Mouse (Mus musculus) small intestine, adult 2 months (tissue): ENCODE measurements around the gene Zmiz2. TPM values are rescaled to one million over a fixed set of nuclear protein-coding genes. Genes with fewer than 3 reads are reported as not detected.

Experiments used
- H3K27ac ChIP-seq: fragments of 200-500 bp; 2 replicates; pipeline ENCODE4 v1.5.1; 2012; ENCODE audit warnings: low read depth, low read length, control low read depth, inconsistent platforms; ENCODE audit not compliant: insufficient read depth
- H3K27me3 ChIP-seq: fragments of 200-500 bp; 2 replicates; pipeline ENCODE4 v1.6.1; 2012; ENCODE audit warnings: mild to moderate bottlenecking, moderate library complexity, low read length, inconsistent platforms; ENCODE audit not compliant: control insufficient read depth, insufficient read depth
- H3K36me3 ChIP-seq: fragments of 200-500 bp; 2 replicates; pipeline ENCODE4 v1.6.1; 2012; ENCODE audit warnings: mild to moderate bottlenecking, low read length, control low read depth, inconsistent platforms; ENCODE audit not compliant: control insufficient read depth, insufficient read depth
- H3K4me1 ChIP-seq: fragments of 200-500 bp; 2 replicates; pipeline ENCODE4 v1.6.1; 2012; ENCODE audit warnings: low read length, inconsistent platforms, mixed read lengths; ENCODE audit not compliant: control insufficient read depth, insufficient read depth, insufficient read length
- H3K4me3 ChIP-seq: fragments of 200-500 bp; 2 replicates; pipeline ENCODE4 v1.5.1; 2012; ENCODE audit warnings: low read depth, mild to moderate bottlenecking, control low read depth, inconsistent platforms, low read length, moderate library complexity
- CTCF ChIP-seq: fragments of 200-500 bp; IDR thresholded peaks from 2 replicates; pipeline ENCODE4 v1.5.1; 2012; ENCODE audit warnings: low read depth, mild to moderate bottlenecking, control low read depth, inconsistent platforms, low read length, moderate library complexity, mixed read lengths; ENCODE audit not compliant: insufficient replicate concordance, insufficient read length; ENCODE audit errors: extremely low read depth
- POLR2A ChIP-seq: fragments of 200-500 bp; IDR thresholded peaks from 2 replicates; pipeline ENCODE4 v1.6.1; 2012; ENCODE audit warnings: low read depth, mild to moderate bottlenecking, control low read depth, inconsistent platforms, low read length, moderate library complexity
- WGBS: fragments of 180-500 bp; shearing (Covaris S2); methylation state at CpG from one replicate; pipeline ENCODE4 v1.1.7; 2018; 5-methylcytosine and 5-hydroxymethylcytosine counted together
- polyA plus RNA-seq: library from polyadenylated mRNA; depleted of rRNA; stranded (reverse); fragments of >200 nt; gene quantifications from 2 replicates; pipeline ENCODE4 v1.2.3, GENCODE M21; 2012; rRNA removed

The Zmiz2 gene
- 68.7 and 85.9 TPM in 2 replicates for polyA plus RNA-seq

DNA sequence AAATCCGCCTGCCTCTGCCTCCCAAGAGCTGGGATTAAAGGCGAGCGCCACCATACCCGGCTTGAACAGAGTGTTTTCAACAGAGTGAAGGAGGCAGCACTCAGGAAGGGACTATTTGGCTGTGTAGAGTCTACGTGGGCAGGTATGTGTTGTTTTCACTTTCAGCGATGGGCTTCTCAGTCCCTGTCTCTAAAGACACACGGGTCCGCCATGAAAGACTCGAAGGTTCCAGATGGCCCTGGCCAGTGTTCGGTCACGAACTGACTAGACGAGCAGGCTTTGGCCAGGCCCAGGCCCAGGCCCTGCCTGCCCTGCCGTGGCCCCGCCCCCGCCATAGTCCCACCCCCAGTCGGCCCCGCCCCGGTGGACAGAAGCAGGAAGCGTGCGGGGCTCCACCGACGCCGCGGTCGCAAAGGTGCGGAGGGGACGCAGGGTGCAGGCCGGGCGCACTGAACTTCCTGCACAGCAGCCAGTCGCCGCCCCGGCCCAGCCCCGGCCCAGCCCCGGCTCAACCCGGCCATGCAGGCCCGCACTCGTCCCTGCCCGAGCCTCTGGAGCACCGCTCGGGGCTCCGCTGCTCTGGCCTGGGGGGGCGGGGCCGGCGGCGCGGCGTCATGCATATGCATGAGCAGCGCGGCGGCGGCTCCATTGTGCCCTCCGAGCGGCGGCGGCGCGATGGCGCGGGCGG is at the start of gene Zmiz2:
Gene Zmiz2 (plus strand): TSS at position 349 of the 688 bp plus-strand sequence.
- TF ChIP-seq CTCF (no peak), POLR2A (peak; percentile 57)
- Histone ChIP-seq H3K4me1 (peaks cover 16% of the 10 kb centered on the region), H3K4me3 (peak within 1 kb of the TSS; percentile 87), H3K36me3 (peaks cover 7% of the 10 kb centered on the region), H3K27me3 (no peaks in the 10 kb centered on the region), H3K27ac (peak within 1 kb of the TSS; percentile 92)
- 4% methylated on average over 60 of the region's 60 CpGs for WGBS

DNA sequence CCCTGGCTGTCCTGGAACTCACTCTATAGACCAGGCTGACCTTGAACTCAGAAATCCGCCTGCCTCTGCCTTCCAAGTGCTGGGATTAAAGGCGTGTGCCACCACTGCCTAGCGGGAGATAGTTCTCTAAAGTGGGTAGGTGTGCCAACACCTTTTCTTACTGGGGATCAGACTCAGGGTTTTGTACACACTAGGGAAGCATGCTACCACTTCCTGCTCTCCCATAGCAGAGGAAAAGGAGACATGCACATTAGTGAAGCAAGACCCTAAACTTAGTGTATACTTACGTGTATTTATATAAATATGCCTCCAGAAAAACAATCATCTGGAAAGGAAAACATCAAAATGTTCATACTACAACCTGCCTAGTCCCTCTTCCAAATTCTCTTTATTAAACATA is 42.9 kb upstream of the Zmiz2 start:
- no peak overlapping the region for H3K4me3 ChIP-seq
- H3K4me1 ChIP-seq = no peaks in the 10 kb centered on the region
- H3K36me3 ChIP-seq = peaks cover 86% of the 10 kb centered on the region
- no peaks in the 10 kb centered on the region for H3K27me3 ChIP-seq
- 93% methylated on average over 4 of the region's 4 CpGs for WGBS
- H3K27ac ChIP-seq = no peak overlapping the region
- no peak for TF ChIP-seq POLR2A
- no peak for TF ChIP-seq CTCF

DNA sequence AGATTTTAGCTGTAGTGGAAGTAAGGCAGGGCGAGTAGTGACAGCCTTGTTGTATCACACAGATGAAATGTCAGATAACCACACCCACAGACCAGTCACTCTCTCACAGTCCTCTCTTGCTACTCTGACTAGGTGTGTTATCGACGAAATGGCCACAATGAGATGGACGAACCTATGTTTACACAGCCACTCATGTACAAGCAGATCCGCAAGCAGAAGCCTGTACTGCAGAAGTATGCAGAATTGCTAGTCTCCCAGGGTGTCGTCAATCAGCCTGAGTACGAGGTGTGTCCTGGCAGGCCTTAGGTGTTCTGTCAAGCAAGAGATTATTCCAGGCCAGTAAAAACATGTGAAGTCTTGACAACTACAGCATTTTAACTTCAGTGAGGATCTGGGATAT is 41.9 kb upstream of the Zmiz2 start:
- H3K4me1 ChIP-seq = no peaks in the 10 kb centered on the region
- H3K27me3 ChIP-seq = no peaks in the 10 kb centered on the region
- no peak overlapping the region for H3K27ac ChIP-seq
- TF ChIP-seq POLR2A (no peak), CTCF (no peak)
- 88% methylated on average over 7 of the region's 7 CpGs for WGBS
- peaks cover 82% of the 10 kb centered on the region for H3K36me3 ChIP-seq
- no peak overlapping the region for H3K4me3 ChIP-seq

DNA sequence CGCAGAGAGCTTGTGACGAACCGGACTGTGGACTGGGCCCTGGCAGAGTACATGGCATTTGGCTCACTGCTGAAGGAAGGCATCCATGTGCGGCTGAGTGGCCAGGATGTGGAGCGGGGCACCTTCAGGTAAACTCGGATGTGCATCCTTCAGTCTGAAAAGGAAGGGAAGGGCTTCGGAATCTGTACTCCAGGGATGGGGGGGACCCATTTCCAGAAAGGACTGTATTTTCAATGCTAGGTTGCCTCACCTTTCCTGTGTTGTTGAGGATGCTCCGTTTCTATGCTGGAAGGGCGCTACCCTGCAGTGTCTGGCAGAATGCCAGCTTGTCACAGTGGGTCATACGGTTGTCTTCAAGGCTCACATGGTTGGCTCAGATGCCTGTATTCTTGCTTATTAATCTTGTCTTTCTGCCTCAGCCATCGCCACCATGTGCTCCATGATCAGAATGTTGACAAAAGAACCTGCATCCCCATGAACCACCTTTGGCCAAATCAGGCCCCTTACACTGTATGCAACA is 40.1 kb upstream of the Zmiz2 start:
- no peaks in the 10 kb centered on the region for H3K4me1 ChIP-seq
- H3K27me3 ChIP-seq = no peaks in the 10 kb centered on the region
- no peak overlapping the region for H3K4me3 ChIP-seq
- TF ChIP-seq POLR2A (no peak), CTCF (no peak)
- peaks cover 86% of the 10 kb centered on the region for H3K36me3 ChIP-seq
- WGBS = 85% methylated on average over 11 of the region's 11 CpGs
- no peak overlapping the region for H3K27ac ChIP-seq

DNA sequence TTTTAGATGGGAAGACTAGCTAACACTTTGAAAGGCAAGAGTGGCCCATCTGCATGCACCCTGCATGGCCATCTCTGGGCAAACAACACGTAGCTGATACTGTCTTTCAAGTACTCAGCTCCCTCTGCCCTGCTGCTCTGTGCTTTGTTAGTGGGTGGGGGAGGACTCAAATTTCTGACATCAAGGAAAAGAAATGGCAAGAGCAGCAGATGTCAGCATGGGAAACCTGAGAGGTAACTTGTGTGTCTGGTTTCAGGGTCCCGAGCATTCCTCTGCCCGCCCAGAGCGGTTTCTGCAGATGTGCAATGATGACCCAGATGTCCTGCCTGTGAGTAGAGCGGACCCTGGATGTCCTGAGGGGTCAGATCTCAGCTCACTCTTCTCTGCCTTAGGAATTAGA is 39.3 kb upstream of the Zmiz2 start:
- WGBS = 97% methylated on average over 5 of the region's 5 CpGs
- Histone ChIP-seq H3K4me1 (no peaks in the 10 kb centered on the region), H3K36me3 (peaks cover 85% of the 10 kb centered on the region), H3K4me3 (no peak overlapping the region), H3K27me3 (no peaks in the 10 kb centered on the region), H3K27ac (no peak overlapping the region)
- TF ChIP-seq POLR2A (no peak), CTCF (no peak)

DNA sequence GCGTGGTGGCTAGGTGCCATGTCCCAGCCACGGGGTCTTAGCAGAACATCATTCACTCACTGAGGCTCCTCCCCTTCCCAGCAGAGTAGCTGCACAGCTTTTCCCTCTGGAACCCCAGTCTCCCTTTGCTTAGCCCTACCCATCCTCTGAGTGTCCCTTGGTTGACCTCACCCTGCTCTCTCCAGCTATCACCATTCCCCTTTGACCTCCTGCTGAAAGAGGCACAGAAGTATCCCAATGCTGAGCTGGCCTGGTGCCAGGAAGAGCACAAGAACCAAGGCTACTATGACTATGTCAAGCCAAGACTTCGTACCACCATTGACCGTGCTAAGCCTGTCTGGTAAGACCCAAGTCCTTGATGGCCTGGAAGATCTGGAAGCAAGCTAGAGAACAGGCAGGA is 33.8 kb upstream of the Zmiz2 start:
- TF ChIP-seq CTCF (no peak), POLR2A (no peak)
- Histone ChIP-seq H3K27me3 (no peaks in the 10 kb centered on the region), H3K4me1 (no peaks in the 10 kb centered on the region), H3K36me3 (peaks cover 64% of the 10 kb centered on the region), H3K4me3 (no peak overlapping the region), H3K27ac (no peak overlapping the region)
- WGBS = 81% methylated on average over 4 of the region's 4 CpGs

DNA sequence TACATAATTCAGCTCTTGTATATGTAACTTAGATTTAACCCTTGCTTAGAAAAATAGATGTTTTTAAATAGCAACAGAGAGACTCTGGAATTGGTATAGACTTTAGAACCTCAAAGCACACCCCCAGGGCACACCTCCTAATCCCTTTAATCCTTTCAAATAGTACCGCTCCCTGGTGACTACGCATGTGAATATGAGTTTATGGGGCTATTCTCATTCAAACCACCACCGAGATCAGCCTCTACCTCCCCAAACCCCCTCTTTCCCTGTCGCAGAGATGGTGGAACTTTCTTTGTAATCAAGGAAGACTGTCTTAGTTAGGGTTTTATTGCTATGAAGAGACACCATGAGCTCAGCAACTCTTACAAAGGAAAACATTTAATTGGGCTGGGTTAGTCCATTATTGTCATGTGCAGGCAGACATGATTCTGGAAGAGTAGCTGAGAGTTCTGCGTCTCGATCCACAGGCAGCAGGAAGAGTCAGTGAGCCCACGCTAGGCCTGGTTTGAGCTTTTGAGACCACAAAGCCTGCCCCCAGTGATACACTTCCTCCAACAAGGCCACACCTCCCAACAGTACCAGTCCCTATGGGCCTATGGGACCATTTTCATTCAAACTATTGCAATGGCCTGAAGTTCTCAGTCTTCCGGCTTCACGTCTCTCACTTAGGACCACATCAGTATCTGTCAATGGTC is 24.1 kb upstream of the Zmiz2 start:
- peaks cover 2% of the 10 kb centered on the region; the same call in 1 of the 2 replicates for H3K4me1 ChIP-seq

More for the DNA sequence above, 24.1 kb upstream of the Zmiz2 start:
- 92% methylated on average over 9 of the region's 9 CpGs for WGBS
- H3K27me3 ChIP-seq = no peaks in the 10 kb centered on the region
- no peak overlapping the region for H3K27ac ChIP-seq
- TF ChIP-seq CTCF (no peak), POLR2A (no peak)
- H3K36me3 ChIP-seq = no peaks in the 10 kb centered on the region
- no peak overlapping the region for H3K4me3 ChIP-seq
